Comparison of ENCODE assay signal across 21 mouse cellular contexts in genomic region chr7:37717071-37717470, GRCm38 (mm10). TPM values are rescaled to one million over a fixed set of nuclear protein-coding genes. Genes with fewer than 3 reads are reported as not detected.
"Had no signal": no experiment of that assay in that cellular context is flagged by ENCODE, and none has a peak within 500 bp of the region (broad histone marks: within the 10 kb centered on the region; RNA-seq: fewer than 3 reads in every experiment).

No protein-coding gene starts in this region.

- H3K4me2 ChIP-seq: liver, embryonic 13.5 days; liver, embryonic 15.5 days; lung, embryonic 14.5 days; midbrain, embryonic 13.5 days; midbrain, embryonic 15.5 days; neural tube, embryonic 12.5 days had no signal

- H3K36me3 ChIP-seq: liver, embryonic 13.5 days; liver, embryonic 15.5 days; midbrain, embryonic 13.5 days; midbrain, embryonic 15.5 days; neural tube, embryonic 12.5 days had no signal

- H3K9ac ChIP-seq: liver, embryonic 13.5 days; liver, embryonic 15.5 days; liver, postnatal 0 days; lung, embryonic 14.5 days; midbrain, embryonic 13.5 days; midbrain, embryonic 15.5 days; neural tube, embryonic 12.5 days had no signal

- DNase-seq: liver, embryonic 13.5 days; liver, postnatal 0 days; lung, embryonic 14.5 days; lung, postnatal 14 days; lung, postnatal 36 days; right cerebral cortex, adult 18-20 months; right cerebral cortex, postnatal 25 days; right cerebral cortex, postnatal 4 days; spleen, adult 18-20 months; thymus, adult 18-20 months; thymus, postnatal 14 days; thymus, postnatal 36 days had no signal

- H3K9me3 ChIP-seq: liver, embryonic 13.5 days; liver, embryonic 15.5 days; megakaryocyte, embryonic 14.5 days; midbrain, embryonic 13.5 days; midbrain, embryonic 15.5 days; neural tube, embryonic 12.5 days had no signal

- H3K27me3 ChIP-seq: liver, embryonic 13.5 days; liver, embryonic 15.5 days; megakaryocyte, embryonic 14.5 days; midbrain, embryonic 13.5 days; midbrain, embryonic 15.5 days; neural tube, embryonic 12.5 days had no signal

- H3K4me1 ChIP-seq: liver, embryonic 13.5 days; liver, embryonic 15.5 days; megakaryocyte, embryonic 14.5 days had no signal

- ATAC-seq: liver, postnatal 0 days; midbrain, embryonic 13.5 days; midbrain, embryonic 15.5 days had no signal

- H3K4me3 ChIP-seq: liver, embryonic 13.5 days; liver, embryonic 15.5 days; megakaryocyte, embryonic 14.5 days; midbrain, embryonic 13.5 days; midbrain, embryonic 15.5 days; neural tube, embryonic 12.5 days had no signal

- H3K27ac ChIP-seq: liver, embryonic 13.5 days; liver, embryonic 15.5 days; macrophage; midbrain, embryonic 13.5 days; midbrain, embryonic 15.5 days; neural tube, embryonic 12.5 days had no signal

RNA-seq across cellular contexts. Expression of gene Zfp536, which starts 56.4 kb away (rescaled TPM):
- total RNA-seq: megakaryocyte progenitor cell, adult 5-6 weeks; monocyte, adult 5-6 weeks; neutrophil, adult 5-6 weeks had no signal
- polyA plus RNA-seq: liver, postnatal 0 days; macrophage had no signal
